Mouse (Mus musculus): ENCODE data around the gene Gm21244. TPM values are rescaled to one million over a fixed set of nuclear protein-coding genes. Genes with fewer than 3 reads are reported as not detected.
"Not testable (repeated sequence)": the region's sequence is repeated elsewhere in the genome, so short reads cannot be mapped to it uniquely, and the experiment has no call there.

Gene Gm21244
- not detected in 2 replicates for polyA plus RNA-seq (2015; fragmentation: Nextera tagmentation; extraction: Ambion mirVana)

GRCm38 (mm10) chrY:7169193-7169592 is at the start of gene Gm21244:
Gene Gm21244, minus strand, starts transcription at chrY:7169293.
- H3K36me3 ChIP-seq (replicated peaks); H3K9me3 ChIP-seq (replicated peaks); H3K4me1 ChIP-seq (replicated peaks); ATAC-seq (ENCODE audit: insufficient read depth); H3K27me3 ChIP-seq; H3K9ac ChIP-seq; H3K27ac ChIP-seq (replicated peaks); H3K4me2 ChIP-seq; H3K4me3 ChIP-seq (replicated peaks): not testable (repeated sequence)
- WGBS (ENCODE audit: insufficient replicate concordance) = no CpG with 5 or more reads among the region's 3 CpGs

Other genes starting within 250 kb of the Gm21244 start
- gene Gm28998, start 84.5 kb upstream of the Gm21244 start, polyA plus RNA-seq (2015; fragmentation: Nextera tagmentation; extraction: Ambion mirVana) = not detected in 2 replicates
- not detected in 2 replicates for gene Gm21788, start 235.7 kb upstream of the Gm21244 start, polyA plus RNA-seq (2015; fragmentation: Nextera tagmentation; extraction: Ambion mirVana)

All from liver, embryonic 15.5 days (tissue).